ENCODE assay signal across 8 mouse cellular contexts in genomic region chr1:182982995-182983394, GRCm38 (mm10). TPM values are rescaled to one million over a fixed set of nuclear protein-coding genes. Genes with fewer than 3 reads are reported as not detected.
A peak's percentile ranks its signal among the peaks of the same experiment; 100 is the strongest.
DNase-seq lines count a peak whose midpoint lies in the region; TF ChIP-seq lines count a peak whose summit lies in the region.

No protein-coding gene starts in this region.

- H3K36me3 ChIP-seq in macrophage (ENCODE audit: inconsistent target): no peaks in the 10 kb centered on the region

- peak overlapping the region; percentile 39; the same call in 1 of the 2 replicates for H3K4me3 ChIP-seq in left cerebral cortex, adult 2 months
- no peak overlapping the region; the same call in 1 of the 2 replicates for H3K4me3 ChIP-seq in macrophage (ENCODE audit: inconsistent target)

- peak; percentile 57 for TF ChIP-seq CTCF in left cerebral cortex, adult 2 months (IDR thresholded peaks at IDR 0.05)

- under 1% methylated on average over 13 of the region's 15 CpGs for WGBS in macrophage (ENCODE audit: missing documents)

- H3K79me2 ChIP-seq in macrophage (ENCODE audit: inconsistent target): no peaks in the 10 kb centered on the region

- DNase-seq in WW6 (ENCODE audit: low read depth, low spot score): peak; percentile 80
- peak; percentile 84 to 86 for DNase-seq in cerebellum, postnatal 36 days
- peak; percentile 72 to 81 for DNase-seq in gastrocnemius, adult 8-10 months (ENCODE audit: low spot score in 2 of 2)
- peak; percentile 94 for DNase-seq in hindlimb bud, embryonic 11.5 days (ENCODE audit: extremely low spot score, low read depth, low spot score)
- peak; percentile 83 to 84 for DNase-seq in left cerebral cortex, adult 2 months (ENCODE audit: extremely low spot score in 1 of 2, low spot score in 2 of 2)
- DNase-seq in retina, postnatal 7 days (ENCODE audit: low read depth, low spot score): peak; percentile 77
- DNase-seq in urinary bladder, adult 18-20 months (ENCODE audit: low spot score in 2 of 2): peak; percentile 75 to 89

- intact Hi-C loops in left cerebral cortex, adult 2 months (cut with DNase I): no loop called here

- peak overlapping the region; percentile 24; the same call in 1 of the 2 replicates for H3K27ac ChIP-seq in left cerebral cortex, adult 2 months
- H3K27ac ChIP-seq in macrophage: 0 out of 2 replicates have a peak overlapping the region, but pooled peaks have one; percentile 12

RNA-seq across cellular contexts. Expression of gene Tlr5, which starts 28.4 kb away (rescaled TPM):
- 1 to 10 TPM in 1 of 4 experiments, under 1 TPM in 3; 0.51 to 1.2 (median 0.82) TPM for total RNA-seq in gastrocnemius, adult 8-10 months (2022)
- under 1 TPM; 0.42 to 0.52 TPM for total RNA-seq in left cerebral cortex, adult 2 months (2021)
- 10 to 100 TPM in 3 of 26 experiments, 1 to 10 TPM in 10, under 1 TPM in 8, not detected in 5; 0.19 to 18.4 (median 3.9) TPM for total RNA-seq in macrophage (2018; cell fraction: chromatin; rRNA removed)
- total RNA-seq in macrophage (2018; cell fraction: cytosol; rRNA removed): 1 to 10 TPM in 13 of 26 experiments, under 1 TPM in 13; 0.06 to 3.7 (median 1.3) TPM
- 10 to 100 TPM in 6 of 26 experiments, 1 to 10 TPM in 9, under 1 TPM in 10, not detected in 1; 0.12 to 22.8 (median 1.7) TPM for total RNA-seq in macrophage (2018; cell fraction: nucleus; rRNA removed)
- polyA plus RNA-seq in macrophage (2018): 2.0 to 4.6 TPM (median 2.6 TPM) in 3 replicates
